ENCODE assay signal across 11 mouse cellular contexts in the genomic region with DNA sequence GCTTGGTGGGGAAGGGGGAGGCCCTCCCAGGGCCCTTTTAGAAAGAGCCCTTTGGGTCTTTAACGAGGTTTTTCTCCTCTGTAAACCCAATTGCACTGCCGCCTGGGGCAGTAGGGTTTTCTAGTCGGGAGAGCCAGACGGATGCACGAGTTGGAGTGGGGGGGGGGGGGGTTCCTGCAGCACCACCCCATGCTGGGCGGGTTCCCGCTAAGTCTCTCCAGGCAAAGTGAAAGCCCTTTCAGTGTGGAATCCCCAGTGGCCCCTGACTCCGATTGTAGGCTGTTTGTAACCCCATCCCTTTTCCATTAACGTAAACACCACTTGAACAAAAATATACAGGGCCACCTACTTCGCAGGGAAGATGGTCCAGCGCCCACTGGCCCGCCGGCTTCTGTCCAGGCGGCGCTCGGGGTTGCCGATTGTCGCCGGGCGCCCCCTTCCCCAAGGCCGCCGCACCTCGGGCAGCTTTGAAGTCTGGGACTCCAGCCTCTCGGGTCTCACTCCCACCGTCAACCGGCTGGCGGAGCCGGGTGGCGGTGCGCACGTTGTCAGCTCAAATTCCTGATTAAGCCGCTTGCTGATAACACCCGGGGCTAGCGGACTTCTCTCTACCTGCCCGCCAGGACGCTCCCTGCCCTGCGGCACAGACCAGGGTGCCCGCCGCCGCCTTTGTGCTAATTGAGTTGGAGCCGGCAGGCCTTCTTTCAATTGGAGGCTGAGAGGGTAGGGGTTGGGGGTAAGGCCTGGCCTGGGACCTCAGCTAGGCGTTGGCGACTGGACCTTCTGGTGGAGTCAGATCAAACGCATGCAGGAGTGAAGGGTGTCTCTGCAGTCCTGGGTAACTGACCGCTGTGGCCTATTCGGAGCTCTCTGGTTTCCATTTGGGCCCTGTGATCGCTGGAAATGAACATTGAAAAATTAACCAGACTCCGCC. TPM values are rescaled to one million over a fixed set of nuclear protein-coding genes. Genes with fewer than 3 reads are reported as not detected.
DNase-seq lines count a peak whose midpoint lies in the region; ATAC-seq and TF ChIP-seq lines count a peak whose summit lies in the region.
"Had no signal": no experiment of that assay in that cellular context is flagged by ENCODE, and none has a peak within 500 bp of the region (broad histone marks: within the 10 kb centered on the region; RNA-seq: fewer than 3 reads in every experiment).

No protein-coding gene starts in this region.

- no peak for DNase-seq in heart, postnatal 0 days (ENCODE audit: low spot score)
- DNase-seq in heart, postnatal 36 days: no peak
- no peak for DNase-seq in embryonic facial prominence, embryonic 11.5 days (ENCODE audit: low spot score)
- no peak for DNase-seq in cerebellum, adult 11 months
- DNase-seq in right cerebral cortex, postnatal 36 days (ENCODE audit: low spot score in 2 of 2): no peak
- no peak for DNase-seq in adrenal gland, postnatal 36 days
- DNase-seq: kidney, adult 8-10 months had no signal

- no peak for TF ChIP-seq EP300 in heart, postnatal 0 days (IDR thresholded peaks at IDR 0.05; ENCODE audit: low read depth)

- no peaks in the 10 kb centered on the region for H3K36me3 ChIP-seq in heart, postnatal 0 days (replicated peaks; ENCODE audit: control insufficient read depth, insufficient read depth, low read length)
- H3K36me3 ChIP-seq in embryonic facial prominence, embryonic 11.5 days (replicated peaks; ENCODE audit: control insufficient read depth, insufficient read depth, low read depth, low read length): no peaks in the 10 kb centered on the region
- no peaks in the 10 kb centered on the region for H3K36me3 ChIP-seq in intestine, embryonic 16.5 days (ENCODE audit: control insufficient read depth, insufficient read depth, low read length)
- no peaks in the 10 kb centered on the region for H3K36me3 ChIP-seq in neural tube, embryonic 12.5 days
- H3K36me3 ChIP-seq: G1E had no signal

- intact Hi-C loops in heart, postnatal 36 days (cut with DNase I): no loop called here

- H3K4me3 ChIP-seq in heart, postnatal 0 days (ENCODE audit: low read depth, low read length): peak overlapping the region; percentile 37
- H3K4me3 ChIP-seq in embryonic facial prominence, embryonic 11.5 days (ENCODE audit: low read depth, low read length): peak overlapping the region; percentile 18
- peak overlapping the region; percentile 42 for H3K4me3 ChIP-seq in intestine, embryonic 16.5 days (ENCODE audit: low read length)
- no peak overlapping the region for H3K4me3 ChIP-seq in neural tube, embryonic 12.5 days

- no peaks in the 10 kb centered on the region for H3K9me3 ChIP-seq in heart, postnatal 0 days (replicated peaks; ENCODE audit: control insufficient read depth, low read length)
- no peaks in the 10 kb centered on the region for H3K9me3 ChIP-seq in embryonic facial prominence, embryonic 11.5 days (replicated peaks; ENCODE audit: control insufficient read depth, low read length)
- no peaks in the 10 kb centered on the region for H3K9me3 ChIP-seq in intestine, embryonic 16.5 days (ENCODE audit: control insufficient read depth, low read length)
- H3K9me3 ChIP-seq in neural tube, embryonic 12.5 days: no peaks in the 10 kb centered on the region

- H3K9ac ChIP-seq in heart, postnatal 0 days (replicated peaks; ENCODE audit: low read depth, low read length): no peak overlapping the region
- peak overlapping the region; percentile 18 for H3K9ac ChIP-seq in embryonic facial prominence, embryonic 11.5 days (replicated peaks; ENCODE audit: low read length)
- H3K9ac ChIP-seq in intestine, embryonic 16.5 days (ENCODE audit: low read depth, low read length): peak overlapping the region; percentile 74
- H3K9ac ChIP-seq in neural tube, embryonic 12.5 days: no peak overlapping the region

- peaks cover 5% of the 10 kb centered on the region; the same call in 1 of the 2 replicates for H3K4me1 ChIP-seq in heart, postnatal 0 days (ENCODE audit: control insufficient read depth, insufficient read depth)
- peaks cover 8% of the 10 kb centered on the region for H3K4me1 ChIP-seq in embryonic facial prominence, embryonic 11.5 days (ENCODE audit: control insufficient read depth, insufficient read depth, low read length)
- peaks cover 26% of the 10 kb centered on the region for H3K4me1 ChIP-seq in intestine, embryonic 16.5 days (ENCODE audit: control insufficient read depth, insufficient read depth, low read length)
- H3K4me1 ChIP-seq in neural tube, embryonic 12.5 days: peaks cover 10% of the 10 kb centered on the region

- peaks cover 98% of the 10 kb centered on the region for H3K27me3 ChIP-seq in heart, postnatal 0 days (ENCODE audit: control insufficient read depth, insufficient read depth, low read length)
- peaks cover 78% of the 10 kb centered on the region for H3K27me3 ChIP-seq in embryonic facial prominence, embryonic 11.5 days (ENCODE audit: control insufficient read depth, insufficient read depth, low read length)
- H3K27me3 ChIP-seq in intestine, embryonic 16.5 days (replicated peaks; ENCODE audit: control insufficient read depth, insufficient read depth, low read length): peaks cover 34% of the 10 kb centered on the region
- peaks cover 99% of the 10 kb centered on the region for H3K27me3 ChIP-seq in neural tube, embryonic 12.5 days (replicated peaks)

- no peak overlapping the region for H3K27ac ChIP-seq in heart, postnatal 0 days (ENCODE audit: low read depth)
- no peak overlapping the region for H3K27ac ChIP-seq in embryonic facial prominence, embryonic 11.5 days (replicated peaks; ENCODE audit: low read depth, low read length)
- peak overlapping the region; percentile 88 for H3K27ac ChIP-seq in intestine, embryonic 16.5 days (ENCODE audit: low read length)
- H3K27ac ChIP-seq in neural tube, embryonic 12.5 days: no peak overlapping the region

- WGBS in heart, postnatal 0 days: 2% methylated on average over 48 of the region's 48 CpGs
- whole genome bisulfite sequencing in embryonic facial prominence, embryonic 11.5 days: 1% methylated on average over 48 of the region's 48 CpGs
- WGBS in intestine, embryonic 16.5 days: 4% methylated on average over 48 of the region's 48 CpGs
- under 1% methylated on average over 48 of the region's 48 CpGs for WGBS in neural tube, embryonic 12.5 days

- H3K4me2 ChIP-seq in heart, postnatal 0 days (ENCODE audit: low read depth, low read length): peak overlapping the region; percentile 51
- peak overlapping the region; percentile 26 for H3K4me2 ChIP-seq in embryonic facial prominence, embryonic 11.5 days (ENCODE audit: low read depth, low read length)
- peak overlapping the region; percentile 72 for H3K4me2 ChIP-seq in intestine, embryonic 16.5 days (ENCODE audit: low read depth, low read length)
- H3K4me2 ChIP-seq in neural tube, embryonic 12.5 days (replicated peaks): peak overlapping the region; percentile 28; the same call in 1 of the 2 replicates

- ATAC-seq in heart, postnatal 0 days (ENCODE audit: insufficient read depth, low read depth): no peak
- ATAC-seq in embryonic facial prominence, embryonic 11.5 days (replicated peaks; ENCODE audit: insufficient number of reproducible peaks, low FRiP score, low TSS enrichment, low read depth): no peak
- ATAC-seq in intestine, embryonic 16.5 days: peak; percentile 52
- ATAC-seq in neural tube, embryonic 12.5 days (ENCODE audit: low FRiP score, low read depth): no peak

- no peak for TF ChIP-seq CTCF in heart, postnatal 0 days (IDR thresholded peaks at IDR 0.05; ENCODE audit: low read depth)

RNA-seq across cellular contexts. Expression of gene Foxf1, which starts 10.7 kb away (rescaled TPM):
- total RNA-seq in heart, postnatal 0 days (2014; rRNA removed; ENCODE audit: low replicate concordance): 1.3 and 3.1 TPM in 2 replicates
- polyA plus RNA-seq in heart, postnatal 0 days (2015; fragmentation: Nextera tagmentation; extraction: Ambion mirVana): 0.23 and 0.32 TPM in 2 replicates
- under 1 TPM; 0.22 to 0.25 TPM for total RNA-seq in heart, postnatal 36 days (2021)
- polyA plus RNA-seq in embryonic facial prominence, embryonic 11.5 days (2014; fragmentation: Nextera tagmentation; extraction: Ambion mirVana): 19.6 and 24.5 TPM in 2 replicates
- 86.9 and 88.3 TPM in 2 replicates for polyA plus RNA-seq in intestine, embryonic 16.5 days (2015; fragmentation: Nextera tagmentation; extraction: Ambion mirVana)
- polyA plus RNA-seq in neural tube, embryonic 12.5 days (2016; fragmentation: Nextera tagmentation; extraction: Ambion mirVana): 4.2 and 5.5 TPM in 2 replicates
- total RNA-seq in adrenal gland, postnatal 36 days (2021): 1 to 10 TPM in 1 of 2 experiments, under 1 TPM in 1; 0.40 to 1.8 TPM
- polyA plus RNA-seq: G1E had no signal

RNA-seq across cellular contexts. Expression of gene Mthfsd, which starts 34.8 kb away (rescaled TPM):
- 26.5 and 26.8 TPM in 2 replicates for total RNA-seq in heart, postnatal 0 days (2014; rRNA removed; ENCODE audit: low replicate concordance)
- polyA plus RNA-seq in heart, postnatal 0 days (2015; fragmentation: Nextera tagmentation; extraction: Ambion mirVana): 22.7 and 24.3 TPM in 2 replicates
- total RNA-seq in heart, postnatal 36 days (2021): 10 to 100 TPM; 11.0 to 12.2 TPM
- 50.0 and 52.5 TPM in 2 replicates for polyA plus RNA-seq in embryonic facial prominence, embryonic 11.5 days (2014; fragmentation: Nextera tagmentation; extraction: Ambion mirVana)
- 48.9 TPM in 2 replicates for polyA plus RNA-seq in intestine, embryonic 16.5 days (2015; fragmentation: Nextera tagmentation; extraction: Ambion mirVana)
- 67.3 and 70.0 TPM in 2 replicates for polyA plus RNA-seq in neural tube, embryonic 12.5 days (2016; fragmentation: Nextera tagmentation; extraction: Ambion mirVana)
- 10 to 100 TPM; 29.5 to 30.6 TPM for total RNA-seq in adrenal gland, postnatal 36 days (2021)

RNA-seq across cellular contexts. Expression of gene Foxc2, which starts 42.5 kb away (rescaled TPM):
- 6.6 and 16.4 TPM in 2 replicates for total RNA-seq in heart, postnatal 0 days (2014; rRNA removed; ENCODE audit: low replicate concordance)
- polyA plus RNA-seq in heart, postnatal 0 days (2015; fragmentation: Nextera tagmentation; extraction: Ambion mirVana): 2.5 and 3.3 TPM in 2 replicates
- total RNA-seq in heart, postnatal 36 days (2021): 1 to 10 TPM; 1.9 to 2.4 TPM
- 15.1 and 15.7 TPM in 2 replicates for polyA plus RNA-seq in embryonic facial prominence, embryonic 11.5 days (2014; fragmentation: Nextera tagmentation; extraction: Ambion mirVana)
- 0.20 and 0.22 TPM in 2 replicates for polyA plus RNA-seq in intestine, embryonic 16.5 days (2015; fragmentation: Nextera tagmentation; extraction: Ambion mirVana)
- 17.0 and 20.9 TPM in 2 replicates for polyA plus RNA-seq in neural tube, embryonic 12.5 days (2016; fragmentation: Nextera tagmentation; extraction: Ambion mirVana)
- total RNA-seq in adrenal gland, postnatal 36 days (2021): 1 to 10 TPM; 4.9 to 8.3 TPM
- total RNA-seq: G1E had no signal

RNA-seq across cellular contexts. Expression of gene Foxl1, which starts 54.3 kb away (rescaled TPM):
- 0.35 and 1.9 TPM in 2 replicates for total RNA-seq in heart, postnatal 0 days (2014; rRNA removed; ENCODE audit: low replicate concordance)
- 0.12 and 0.16 TPM in 2 replicates for polyA plus RNA-seq in heart, postnatal 0 days (2015; fragmentation: Nextera tagmentation; extraction: Ambion mirVana)
- under 1 TPM in 1 of 2 experiments, not detected in 1; 0.14 TPM for total RNA-seq in heart, postnatal 36 days (2021)
- polyA plus RNA-seq in embryonic facial prominence, embryonic 11.5 days (2014; fragmentation: Nextera tagmentation; extraction: Ambion mirVana): 4.4 and 4.7 TPM in 2 replicates
- polyA plus RNA-seq in intestine, embryonic 16.5 days (2015; fragmentation: Nextera tagmentation; extraction: Ambion mirVana): 5.2 and 5.8 TPM in 2 replicates
- 1.1 and 1.6 TPM in 2 replicates for polyA plus RNA-seq in neural tube, embryonic 12.5 days (2016; fragmentation: Nextera tagmentation; extraction: Ambion mirVana)
- total RNA-seq in adrenal gland, postnatal 36 days (2021): under 1 TPM; 0.16 to 0.40 TPM
- total RNA-seq: G1E had no signal
- polyA plus RNA-seq: G1E; spleen, adult 2 months had no signal

Comparison
In these comparisons a context has a peak if more than half of its experiments do, and no peak if none do; other contexts are left out.
1. H3K9ac ChIP-seq: peak in embryonic facial prominence, embryonic 11.5 days (single experiment) and intestine, embryonic 16.5 days (single experiment); none in heart, postnatal 0 days (single experiment) and neural tube, embryonic 12.5 days (single experiment).
2. Peak in every context shown above with its lines, with median percentiles within 50 percentile points of each other: H3K4me2 ChIP-seq.